Mouse (Mus musculus): Measurements from ENCODE around the gene Gpr55. TPM values are rescaled to one million over a fixed set of nuclear protein-coding genes. Genes with fewer than 3 reads are reported as not detected.

Gpr55 gene
- polyA plus RNA-seq, 1 experiment from 2014 or later: not detected

- Histone ChIP-seq H3K4me2 (peak overlapping the region; percentile 87), H3K4me1 (ENCODE audit: control insufficient read depth, insufficient read depth, low read length) (peaks cover 38% of the 10 kb centered on the region), H3K9ac (ENCODE audit: low read depth, low read length) (peak overlapping the region; percentile 84), H3K27me3 (ENCODE audit: control insufficient read depth, insufficient read depth, low read length) (no peaks in the 10 kb centered on the region), H3K9me3 (replicated peaks; ENCODE audit: control insufficient read depth, low read length) (no peaks in the 10 kb centered on the region), H3K36me3 (ENCODE audit: control insufficient read depth, insufficient read depth, low read length) (no peaks in the 10 kb centered on the region), H3K4me3 (ENCODE audit: low read depth, low read length) (peak overlapping the region; percentile 87), H3K27ac (ENCODE audit: low read depth, low read length) (peak overlapping the region; percentile 90)
- 1% methylated on average over 30 of the region's 30 CpGs for WGBS (ENCODE audit: insufficient replicate concordance)
- peak; percentile 21 for ATAC-seq (replicated peaks; ENCODE audit: insufficient number of reproducible peaks, low FRiP score, low TSS enrichment)
Observed at GRCm38 (mm10) chr1:85894748-85895360, 66.0 kb downstream of the Gpr55 start.

DNA sequence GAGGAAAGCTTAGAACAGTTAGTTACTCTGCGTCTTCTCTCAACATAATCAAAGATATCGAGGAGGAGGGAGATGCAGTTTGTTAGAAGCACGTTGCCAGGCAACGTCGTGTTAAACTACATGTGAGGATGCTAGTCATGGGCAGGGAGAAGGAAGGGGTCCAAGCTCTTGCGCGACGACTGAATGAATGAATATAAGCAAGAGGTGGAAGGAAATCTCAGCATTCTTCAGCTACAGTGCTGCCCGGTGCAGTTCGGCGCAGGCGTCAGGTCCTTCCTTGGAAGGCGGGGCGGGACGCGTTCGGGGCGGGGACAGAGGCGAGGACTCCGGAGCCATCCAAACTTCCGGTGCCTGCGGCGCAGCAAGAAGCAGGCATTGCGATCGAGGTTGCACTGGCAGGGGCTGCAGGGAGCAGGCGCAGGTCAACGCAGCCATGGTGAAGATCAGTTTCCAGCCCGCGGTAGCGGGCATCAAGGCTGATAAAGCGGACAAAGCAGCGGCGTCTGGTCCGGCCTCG, 66.5 kb downstream of the Gpr55 start, which contains the start of gene Itm2c:
TSS of gene Itm2c (plus strand) at position 51 of the 517 bp plus-strand sequence.
- Histone ChIP-seq H3K9me3 (replicated peaks; ENCODE audit: control insufficient read depth, low read length) (no peaks in the 10 kb centered on the region), H3K36me3 (ENCODE audit: control insufficient read depth, insufficient read depth, low read length) (no peaks in the 10 kb centered on the region), H3K27me3 (ENCODE audit: control insufficient read depth, insufficient read depth, low read length) (no peaks in the 10 kb centered on the region), H3K4me2 (peak within 1 kb of the TSS; percentile 87), H3K4me1 (ENCODE audit: control insufficient read depth, insufficient read depth, low read length) (peaks cover 33% of the 10 kb centered on the region), H3K9ac (ENCODE audit: low read depth, low read length) (peak within 1 kb of the TSS; percentile 84), H3K27ac (ENCODE audit: low read depth, low read length) (peak within 1 kb of the TSS; percentile 90), H3K4me3 (ENCODE audit: low read depth, low read length) (peak within 1 kb of the TSS; percentile 87)
- peak; percentile 74 for ATAC-seq (replicated peaks; ENCODE audit: insufficient number of reproducible peaks, low FRiP score, low TSS enrichment)
- WGBS (ENCODE audit: insufficient replicate concordance): 2% methylated on average over 35 of the region's 35 CpGs

Other genes with a start within 250 kb of the Gpr55 start
- gene A630001G21Rik, start 182.4 kb downstream of the Gpr55 start, polyA plus RNA-seq (2014; fragmentation: Nextera tagmentation; extraction: Ambion mirVana): 1.4 and 1.8 TPM in 2 replicates
- 32.8 and 35.7 TPM in 2 replicates for gene Cab39, start 167.6 kb downstream of the Gpr55 start, polyA plus RNA-seq (2014; fragmentation: Nextera tagmentation; extraction: Ambion mirVana)
- gene Itm2c, start 66.7 kb downstream of the Gpr55 start, polyA plus RNA-seq (2014; fragmentation: Nextera tagmentation; extraction: Ambion mirVana): 146 and 150 TPM in 2 replicates
- gene 4933407L21Rik, start 32.5 kb downstream of the Gpr55 start, polyA plus RNA-seq (2014; fragmentation: Nextera tagmentation; extraction: Ambion mirVana): not detected in 2 replicates
- gene Spata3, start 55.8 kb upstream of the Gpr55 start, polyA plus RNA-seq (2014; fragmentation: Nextera tagmentation; extraction: Ambion mirVana): not detected in 2 replicates
- gene 2810459M11Rik, start 84.9 kb upstream of the Gpr55 start, polyA plus RNA-seq (2014; fragmentation: Nextera tagmentation; extraction: Ambion mirVana): 0.35 and 0.74 TPM in 2 replicates
- 158 and 176 TPM in 2 replicates for gene Psmd1, start 103.4 kb upstream of the Gpr55 start, polyA plus RNA-seq (2014; fragmentation: Nextera tagmentation; extraction: Ambion mirVana)
- gene Htr2b, start 151.0 kb upstream of the Gpr55 start, polyA plus RNA-seq (2014; fragmentation: Nextera tagmentation; extraction: Ambion mirVana): 0.14 and 0.57 TPM in 2 replicates
- gene Gm21972, start 172.6 kb upstream of the Gpr55 start, polyA plus RNA-seq (2014; fragmentation: Nextera tagmentation; extraction: Ambion mirVana): not detected in 2 replicates
- gene Armc9, start 193.8 kb upstream of the Gpr55 start, polyA plus RNA-seq (2014; fragmentation: Nextera tagmentation; extraction: Ambion mirVana): 12.3 and 14.7 TPM in 2 replicates

Measured in heart, embryonic 11.5 days (tissue).